Mouse (Mus musculus) cerebellum, adult 9-10 months (tissue): ENCODE data around the gene Gm8113.
"Not testable (repeated sequence)": the region's sequence is repeated elsewhere in the genome, so short reads cannot be mapped to it uniquely, and the experiment has no call there.

Source experiments
- DNase-seq: peaks from one replicate; pipeline ENCODE4 v3.0.0; 2022

Gene Gm8113

DNA sequence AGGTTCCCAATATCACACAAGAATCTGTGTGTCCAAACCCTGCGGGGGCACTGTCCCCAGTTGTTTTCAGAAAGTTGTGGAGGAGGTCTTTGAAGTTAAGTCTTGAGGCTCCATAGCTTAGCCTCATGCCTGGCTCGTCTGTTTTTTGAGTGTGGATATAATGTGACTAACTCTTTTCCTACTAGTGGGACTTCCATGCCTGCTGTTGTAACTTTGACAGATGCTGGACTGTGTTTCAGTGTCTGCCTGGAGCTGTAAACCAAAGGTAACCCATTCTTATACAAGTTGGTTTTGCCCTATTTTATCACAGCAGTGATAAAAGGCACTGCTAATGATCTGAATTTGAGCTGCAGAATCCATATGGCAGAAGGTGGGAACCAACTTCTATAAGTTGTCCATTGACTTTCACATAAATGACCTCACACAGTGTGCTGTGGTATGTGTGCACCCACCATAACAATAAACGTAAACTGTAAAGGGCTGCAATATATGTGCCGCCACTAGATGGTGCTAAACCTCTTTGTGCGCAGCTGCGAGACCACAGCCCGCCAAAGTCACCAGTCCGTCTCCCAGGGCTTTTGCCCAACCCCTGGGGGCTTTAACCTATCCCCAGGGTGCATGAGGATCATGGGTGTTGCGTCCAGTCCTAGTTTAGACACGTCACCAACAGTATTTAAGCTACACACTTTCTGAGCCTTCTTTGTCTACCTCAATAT, at the start of gene Gm8113:
TSS of gene Gm8113 (plus strand) at position 703 of the 716 bp plus-strand sequence.
- peak; percentile 29 for DNase-seq

DNA sequence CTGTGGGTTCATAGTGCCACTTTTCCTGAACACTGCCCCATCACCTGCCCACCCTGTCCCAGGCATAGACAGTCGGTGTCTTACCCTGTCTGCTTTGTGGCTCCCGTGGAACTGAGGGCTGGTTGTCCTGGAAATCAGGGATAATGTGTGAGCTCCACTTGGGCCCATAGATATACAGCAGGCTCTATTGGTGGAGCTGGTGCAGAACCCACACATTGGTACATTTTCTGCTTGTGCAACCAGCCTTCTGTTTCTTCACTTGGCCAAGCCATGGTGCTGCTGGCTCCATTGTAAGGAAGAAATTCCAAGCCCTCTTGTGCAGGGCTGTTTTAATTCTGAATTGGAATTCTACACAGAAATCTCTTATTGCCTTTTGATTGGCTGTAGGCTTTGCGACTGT, 49.8 kb upstream of the Gm8113 start, which contains the start of gene Ear1:
TSS of gene Ear1 (minus strand) at position 101 of the 400 bp plus-strand sequence.
- DNase-seq: not testable (repeated sequence)

DNA sequence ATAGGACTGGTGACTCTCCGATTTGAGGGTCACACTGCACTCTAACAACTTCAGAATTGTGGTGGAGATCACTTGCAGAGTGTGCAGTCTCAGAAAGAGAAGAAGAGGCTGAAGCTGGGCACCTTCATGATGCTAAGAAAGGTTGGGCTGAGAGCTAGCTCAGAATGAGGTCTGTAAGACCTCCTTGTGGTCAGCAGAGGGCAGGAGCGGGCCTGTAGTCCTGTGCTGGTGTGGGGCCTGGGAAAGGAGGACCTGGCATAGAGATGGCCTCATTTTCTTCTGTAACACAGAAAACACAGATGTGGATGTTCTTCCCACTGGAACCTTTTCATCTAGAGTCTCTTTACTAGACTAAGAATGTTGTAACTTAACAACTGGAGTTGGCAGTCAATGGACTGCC, 47.4 kb upstream of the Gm8113 start:
- DNase-seq: not testable (repeated sequence)

- DNase-seq: not testable (repeated sequence)
Observed at GRCm38 (mm10) chr14:43879966-43880545, 45.1 kb upstream of the Gm8113 start.

GRCm38 (mm10) chr14:43886235-43886634, 39.0 kb upstream of the Gm8113 start:
- not testable (repeated sequence) for DNase-seq

DNA sequence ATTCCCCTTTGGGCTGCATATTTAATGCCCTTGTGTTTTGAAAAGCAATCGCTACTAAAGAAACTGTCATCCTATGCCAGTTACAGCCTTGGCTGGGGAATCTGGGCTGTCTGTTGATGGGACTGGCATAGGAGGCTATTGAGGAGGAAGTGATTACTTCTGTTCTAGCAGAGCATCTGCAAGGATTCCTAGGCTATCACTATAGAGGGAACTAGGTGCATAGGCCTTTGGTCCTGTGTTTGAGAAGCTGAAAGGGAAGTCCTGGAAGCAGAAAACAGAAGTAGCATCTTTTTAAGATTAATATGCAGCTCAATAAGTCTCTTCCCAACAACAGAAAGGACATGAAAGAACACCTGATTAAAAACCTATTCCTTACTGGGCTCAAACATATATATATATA, 33.9 kb upstream of the Gm8113 start:
- not testable (repeated sequence) for DNase-seq

DNA sequence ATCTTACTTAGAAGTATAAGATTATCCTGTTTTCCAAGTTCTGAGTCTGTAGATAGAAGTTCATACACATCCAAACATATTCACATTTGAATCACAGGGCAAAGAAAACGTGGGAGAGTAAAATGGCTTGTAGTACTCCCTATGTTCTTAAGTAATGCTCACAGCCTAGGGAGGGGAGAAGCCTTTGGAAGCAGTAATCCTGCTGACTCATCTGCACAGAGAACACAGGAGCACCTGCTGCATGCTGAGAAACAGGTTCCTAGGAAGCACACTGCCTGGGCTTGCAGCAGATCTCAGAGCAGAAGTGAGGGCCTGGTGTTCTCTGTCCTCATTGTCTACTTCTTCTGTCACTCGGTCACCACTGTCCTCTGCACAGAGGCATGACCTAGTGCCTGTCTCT, 29.8 kb upstream of the Gm8113 start:
- not testable (repeated sequence) for DNase-seq

GRCm38 (mm10) chr14:43898577-43898976, 26.6 kb upstream of the Gm8113 start:
- DNase-seq: not testable (repeated sequence)

DNA sequence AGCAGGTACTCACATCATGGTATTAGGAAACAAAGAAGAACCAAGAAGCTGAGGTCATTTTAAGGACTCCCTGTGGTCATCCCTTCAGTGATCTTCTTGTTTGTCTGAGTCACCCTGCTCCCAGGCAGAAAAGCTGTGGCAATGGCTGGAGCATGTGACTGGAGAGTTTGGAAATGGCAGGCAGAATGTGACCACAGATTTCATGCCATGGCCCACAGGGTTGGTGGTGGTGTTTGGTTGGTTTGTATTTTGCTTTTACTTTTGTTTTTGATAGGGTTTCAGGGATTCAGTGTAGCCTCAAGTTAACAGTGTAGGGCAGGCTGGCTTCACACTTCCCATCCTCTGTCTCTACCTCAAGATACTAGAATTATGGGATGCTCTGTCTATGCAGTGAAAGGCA, 7.0 kb upstream of the Gm8113 start:
- not testable (repeated sequence) for DNase-seq

- not testable (repeated sequence) for DNase-seq
Observed at GRCm38 (mm10) chr14:43923459-43923858, 1.7 kb upstream of the Gm8113 start, which contains the start of gene Ear10. Gene Ear10 (minus strand): TSS chr14:43923559.

GRCm38 (mm10) chr14:43925404-43925950, 287 bp downstream of the Gm8113 start:
- DNase-seq: not testable (repeated sequence)

GRCm38 (mm10) chr14:43932991-43933390, 7.8 kb downstream of the Gm8113 start:
- DNase-seq: not testable (repeated sequence)

- DNase-seq: not testable (repeated sequence)
Observed at GRCm38 (mm10) chr14:43933399-43933798, 8.2 kb downstream of the Gm8113 start.

- DNase-seq: not testable (repeated sequence)
Observed at GRCm38 (mm10) chr14:43953382-43953781, 28.2 kb downstream of the Gm8113 start.

DNA sequence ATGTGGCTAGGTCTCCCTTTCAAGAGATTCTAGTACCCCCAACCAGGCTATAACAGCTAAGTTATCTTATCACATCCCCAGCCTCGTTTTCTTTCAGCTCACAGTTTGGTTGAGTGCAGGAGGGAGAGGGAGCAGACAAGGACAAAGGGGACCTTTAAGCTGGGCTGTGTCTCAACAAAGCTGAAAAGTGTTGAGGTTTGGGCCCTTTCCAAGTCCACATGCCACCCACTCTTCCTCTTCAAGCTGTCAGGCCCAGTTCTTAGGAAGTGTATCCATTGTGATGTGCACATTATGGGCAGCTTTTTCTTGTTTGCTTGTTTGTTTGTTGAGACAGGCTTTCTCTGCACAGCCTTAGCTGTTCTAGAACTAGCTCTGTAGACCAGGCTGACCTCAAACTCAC, 29.9 kb downstream of the Gm8113 start:
- DNase-seq: not testable (repeated sequence)

GRCm38 (mm10) chr14:43956769-43957168, 31.6 kb downstream of the Gm8113 start, which contains the start of gene Ang5:
Gene Ang5 (plus strand): TSS chr14:43957069.
- not testable (repeated sequence) for DNase-seq
